Mouse (Mus musculus) megakaryocyte, embryonic 14.5 days (primary cell): ENCODE measurements around the gene Foxd1.

ENCODE experiments used
- FLI1 ChIP-seq: IDR thresholded peaks from 2 replicates; pipeline ENCODE4 v1.6.1; 2012; ENCODE audit warnings: low read length, inconsistent platforms, mixed read lengths
- GATA1 ChIP-seq: IDR thresholded peaks from 3 replicates; pipeline ENCODE4 v1.6.1; 2012; ENCODE audit warnings: mixed read lengths, low read length, inconsistent platforms, borderline replicate concordance

- TF ChIP-seq GATA1, result no peak
- no peak for TF ChIP-seq FLI1
Measured at GRCm38 (mm10) chr13:98383911-98384498, 30.0 kb downstream of the Foxd1 start.
